Comparison of ENCODE assay signal across 30 mouse cellular contexts in genomic region chr14:78405568-78405967, GRCm38 (mm10).
DNase-seq lines count a peak whose midpoint lies in the region; ATAC-seq and TF ChIP-seq lines count a peak whose summit lies in the region.
"Had no signal": no experiment of that assay in that cellular context is flagged by ENCODE, and none has a peak within 500 bp of the region (broad histone marks: within the 10 kb centered on the region; RNA-seq: fewer than 3 reads in every experiment).

No protein-coding gene starts in this region.

- no peak for ATAC-seq in stomach, postnatal 0 days (ENCODE audit: low FRiP score, low TSS enrichment)
- ATAC-seq: forebrain, embryonic 13.5 days; hindbrain, postnatal 0 days; intestine, embryonic 15.5 days; midbrain, embryonic 15.5 days had no signal

- no peaks in the 10 kb centered on the region for H3K27me3 ChIP-seq in liver, adult 2 months (ENCODE audit: control insufficient read depth, insufficient read depth, low read length)
- H3K27me3 ChIP-seq in stomach, postnatal 0 days (ENCODE audit: control insufficient read depth, insufficient read depth, low read length) = no peaks in the 10 kb centered on the region
- H3K27me3 ChIP-seq: forebrain, embryonic 13.5 days; heart, embryonic 13.5 days; hindbrain, embryonic 12.5 days; intestine, embryonic 15.5 days; liver, embryonic 15.5 days; midbrain, embryonic 15.5 days; neural tube, embryonic 15.5 days; stomach, embryonic 15.5 days had no signal

- TF ChIP-seq CTCF in liver, adult 2 months (IDR thresholded peaks at IDR 0.05; ENCODE audit: low read depth, low read length) = peak; percentile 47
- peak; percentile 27 for TF ChIP-seq CTCF in stomach, postnatal 0 days (IDR thresholded peaks at IDR 0.05; ENCODE audit: low read depth)

- 16% methylated on average over 3 of the region's 3 CpGs for WGBS in liver, adult 2 months
- WGBS in stomach, postnatal 0 days = 70% methylated on average over 3 of the region's 3 CpGs

- H3K9me3 ChIP-seq in stomach, postnatal 0 days (ENCODE audit: control insufficient read depth, low read length) = no peaks in the 10 kb centered on the region
- H3K9me3 ChIP-seq: forebrain, embryonic 13.5 days; heart, embryonic 13.5 days; hindbrain, embryonic 12.5 days; intestine, embryonic 15.5 days; liver, embryonic 15.5 days; lung, embryonic 15.5 days; midbrain, embryonic 10.5 days; midbrain, embryonic 15.5 days; neural tube, embryonic 15.5 days; stomach, embryonic 15.5 days had no signal

- no peak overlapping the region for H3K27ac ChIP-seq in liver, adult 2 months (replicated peaks; ENCODE audit: insufficient read depth, low read depth, low read length)
- H3K27ac ChIP-seq in stomach, postnatal 0 days (replicated peaks) = no peak overlapping the region
- H3K27ac ChIP-seq: forebrain, embryonic 13.5 days; heart, embryonic 13.5 days; hindbrain, embryonic 12.5 days; hindbrain, postnatal 0 days; intestine, embryonic 15.5 days; liver, embryonic 15.5 days; lung, embryonic 15.5 days; midbrain, embryonic 10.5 days; midbrain, embryonic 15.5 days; neural tube, embryonic 15.5 days; stomach, embryonic 15.5 days had no signal

- no peak overlapping the region for H3K9ac ChIP-seq in liver, adult 2 months (ENCODE audit: low read depth, low read length)
- no peak overlapping the region for H3K9ac ChIP-seq in stomach, postnatal 0 days (ENCODE audit: low read length)
- H3K9ac ChIP-seq: forebrain, embryonic 13.5 days; heart, embryonic 13.5 days; hindbrain, embryonic 12.5 days; intestine, embryonic 15.5 days; liver, embryonic 15.5 days; lung, embryonic 15.5 days; midbrain, embryonic 15.5 days; neural tube, embryonic 15.5 days; stomach, embryonic 15.5 days had no signal

- no peaks in the 10 kb centered on the region; the same call in 1 of the 2 replicates for H3K4me1 ChIP-seq in liver, adult 2 months (ENCODE audit: control insufficient read depth, insufficient read depth, low read length)
- no peaks in the 10 kb centered on the region for H3K4me1 ChIP-seq in stomach, postnatal 0 days (replicated peaks; ENCODE audit: control insufficient read depth, insufficient read depth)
- H3K4me1 ChIP-seq: forebrain, embryonic 13.5 days; heart, embryonic 13.5 days; hindbrain, embryonic 12.5 days; intestine, embryonic 15.5 days; liver, embryonic 15.5 days; lung, embryonic 15.5 days; midbrain, embryonic 10.5 days; midbrain, embryonic 15.5 days; neural tube, embryonic 15.5 days; stomach, embryonic 15.5 days had no signal

- no peak overlapping the region for H3K4me3 ChIP-seq in liver, adult 2 months (ENCODE audit: insufficient read depth, low read depth, low read length)
- no peak overlapping the region for H3K4me3 ChIP-seq in stomach, postnatal 0 days (ENCODE audit: low read depth, low read length)
- H3K4me3 ChIP-seq: forebrain, embryonic 13.5 days; heart, embryonic 13.5 days; hindbrain, embryonic 12.5 days; intestine, embryonic 15.5 days; liver, embryonic 15.5 days; lung, embryonic 15.5 days; midbrain, embryonic 10.5 days; midbrain, embryonic 15.5 days; neural tube, embryonic 15.5 days; stomach, embryonic 15.5 days had no signal

- no peak for TF ChIP-seq POLR2A in liver, adult 2 months (IDR thresholded peaks at IDR 0.05; ENCODE audit: extremely low read depth, insufficient read depth, low read length)

- no peaks in the 10 kb centered on the region for H3K36me3 ChIP-seq in liver, adult 2 months (ENCODE audit: control insufficient read depth, insufficient read depth, low read length)
- no peaks in the 10 kb centered on the region for H3K36me3 ChIP-seq in stomach, postnatal 0 days (ENCODE audit: control insufficient read depth, insufficient read depth, low read length)
- H3K36me3 ChIP-seq: heart, embryonic 13.5 days; hindbrain, embryonic 12.5 days; intestine, embryonic 15.5 days; liver, embryonic 15.5 days; lung, embryonic 15.5 days; midbrain, embryonic 10.5 days; midbrain, embryonic 15.5 days; neural tube, embryonic 15.5 days; stomach, embryonic 15.5 days had no signal

- DNase-seq in heart, adult 11 months = peak; percentile 64
- no peak for DNase-seq in heart, postnatal 25 days (ENCODE audit: low spot score)
- peak; percentile 36 for DNase-seq in kidney, adult 8-10 months
- no peak for DNase-seq in kidney, postnatal 4 days
- DNase-seq in liver, adult 2 months (ENCODE audit: extremely low read depth, low read depth, low spot score) = peak; percentile 85
- no peak for DNase-seq in liver
- no peak for DNase-seq in stomach, postnatal 0 days (ENCODE audit: low spot score)
- DNase-seq in spleen, adult 18-20 months = no peak
- DNase-seq: adrenal gland, adult 2 months; adrenal gland, postnatal 36 days; B cell, adult 2 months; cerebellum, adult 9-10 months; gastrocnemius, postnatal 25 days; heart, postnatal 14 days; layer of hippocampus, postnatal 36 days; left cerebral cortex, postnatal 4 days; retina, postnatal 1 day; right cerebral cortex, postnatal 14 days; thymus, postnatal 14 days had no signal

- H3K79me2 ChIP-seq in liver, adult 2 months (ENCODE audit: control insufficient read depth, insufficient read depth, low read length) = no peaks in the 10 kb centered on the region

- TF ChIP-seq EP300 in stomach, postnatal 0 days (optimal IDR thresholded peaks at IDR 0.05) = no peak

- H3K4me2 ChIP-seq in stomach, postnatal 0 days (replicated peaks; ENCODE audit: low read depth) = no peak overlapping the region
- H3K4me2 ChIP-seq: forebrain, embryonic 13.5 days; heart, embryonic 13.5 days; hindbrain, embryonic 12.5 days; intestine, embryonic 15.5 days; liver, embryonic 15.5 days; lung, embryonic 15.5 days; midbrain, embryonic 15.5 days; neural tube, embryonic 15.5 days; stomach, embryonic 15.5 days had no signal

- intact Hi-C loops in heart, postnatal 25 days (cut with DNase I) = no loop called here

Comparison
In these comparisons a context has a peak if more than half of its experiments do, and no peak if none do; other contexts are left out.
1. DNase-seq: peak in heart, adult 11 months (single experiment), kidney, adult 8-10 months (2 of 2) and liver, adult 2 months (single experiment); none in heart, postnatal 25 days (single experiment), kidney, postnatal 4 days (0 of 2), liver (single experiment), stomach, postnatal 0 days (single experiment) and spleen, adult 18-20 months (0 of 2).